Mouse (Mus musculus): Measurements from ENCODE around the gene Enpp7. TPM values are rescaled to one million over a fixed set of nuclear protein-coding genes. Genes with fewer than 3 reads are reported as not detected.

The Enpp7 gene
- polyA plus RNA-seq (2012; rRNA removed) = not detected in 2 replicates

GRCm38 (mm10) chr11:118987999-118988398, at the start of gene Enpp7:
Gene Enpp7 (plus strand): TSS chr11:118988188.

GRCm38 (mm10) chr11:119022895-119023615, 35.1 kb downstream of the Enpp7 start, which contains the start of gene Cbx2:
Gene Cbx2 (plus strand): TSS chr11:119022962.

GRCm38 (mm10) chr11:119040600-119041324, 52.8 kb downstream of the Enpp7 start, which contains the start of gene Cbx8:
Gene Cbx8 (minus strand): TSS chr11:119040969.

Other genes with a start within 250 kb of the Enpp7 start
- 0.53 and 0.86 TPM in 2 replicates for gene Rbfox3, start 76.6 kb upstream of the Enpp7 start, polyA plus RNA-seq (2012; rRNA removed)
- 3.3 and 3.7 TPM in 2 replicates for gene Cbx2, start 34.8 kb downstream of the Enpp7 start, polyA plus RNA-seq (2012; rRNA removed)
- gene Cbx8, start 52.8 kb downstream of the Enpp7 start, polyA plus RNA-seq (2012; rRNA removed) = 4.0 and 4.8 TPM in 2 replicates
- gene Cbx4, start 98.0 kb downstream of the Enpp7 start, polyA plus RNA-seq (2012; rRNA removed) = 8.7 and 10.0 TPM in 2 replicates
- 11.8 and 12.7 TPM in 2 replicates for gene Tbc1d16, start 240.3 kb downstream of the Enpp7 start, polyA plus RNA-seq (2012; rRNA removed)
- 0.33 and 1.0 TPM in 2 replicates for gene Ccdc40, start 240.4 kb downstream of the Enpp7 start, polyA plus RNA-seq (2012; rRNA removed)

Data from colon, adult 2 months (tissue).